Mouse (Mus musculus) embryonic facial prominence, embryonic 11.5 days (tissue): ENCODE data around the gene Olfr930. TPM values are rescaled to one million over a fixed set of nuclear protein-coding genes. Genes with fewer than 3 reads are reported as not detected.

Experiments used
- ATAC-seq: fragments of 200-750 bp; cut with Nextera tagmentation; replicated peaks from 2 replicates; pipeline ENCODE4 v1.8.0; 2017; ENCODE audit warnings: low read depth; ENCODE audit not compliant: insufficient number of reproducible peaks, low FRiP score, low TSS enrichment
- DNase-seq: peaks from one replicate; pipeline ENCODE4 v3.0.0-alpha.2; 2015; ENCODE audit warnings: low spot score
- H3K27ac ChIP-seq: fragments of 300-500 bp; sonication (generic); replicated peaks from 2 replicates; pipeline ENCODE4 v1.5.1; 2014; ENCODE audit warnings: mild to moderate bottlenecking, low read depth, low read length, control low read depth
- H3K27me3 ChIP-seq: fragments of 300-500 bp; sonication (generic); 2 replicates; pipeline ENCODE4 v1.6.1; 2014; ENCODE audit warnings: mild to moderate bottlenecking, low read length, moderate library complexity, mixed read lengths; ENCODE audit not compliant: control insufficient read depth, insufficient read depth
- H3K36me3 ChIP-seq: fragments of 300-500 bp; sonication (generic); replicated peaks from 2 replicates; pipeline ENCODE4 v1.6.1; 2014; ENCODE audit warnings: low read depth, mild to moderate bottlenecking, low read length, moderate library complexity, mixed read lengths; ENCODE audit not compliant: control insufficient read depth, insufficient read depth
- H3K4me1 ChIP-seq: fragments of 300-500 bp; sonication (generic); 2 replicates; pipeline ENCODE4 v1.6.1; 2014; ENCODE audit warnings: low read length, mixed read lengths; ENCODE audit not compliant: control insufficient read depth, insufficient read depth
- H3K4me2 ChIP-seq: fragments of 300-500 bp; sonication (generic); 2 replicates; pipeline ENCODE4 v1.6.1; 2014; ENCODE audit warnings: low read depth, mild to moderate bottlenecking, control low read depth, low read length, moderate library complexity
- H3K4me3 ChIP-seq: fragments of 300-500 bp; sonication (generic); 2 replicates; pipeline ENCODE4 v1.5.1; 2014; ENCODE audit warnings: low read depth, low read length, control low read depth
- H3K9ac ChIP-seq: fragments of 300-500 bp; sonication (generic); replicated peaks from 2 replicates; pipeline ENCODE4 v1.6.1; 2014; ENCODE audit warnings: mild to moderate bottlenecking, control low read depth, low read length
- H3K9me3 ChIP-seq: fragments of 300-500 bp; sonication (generic); replicated peaks from 2 replicates; pipeline ENCODE4 v1.6.1; 2016; ENCODE audit warnings: mild to moderate bottlenecking, low read length, inconsistent platforms, mixed read lengths; ENCODE audit not compliant: control insufficient read depth
- WGBS: fragments of 180-500 bp; shearing (Covaris S2); extraction: QIAGEN DNeasy Blood & Tissue Kit; methylation state at CpG from one replicate; pipeline ENCODE4 v1.1.7; 2014; 5-methylcytosine and 5-hydroxymethylcytosine counted together
- polyA plus RNA-seq: library from polyadenylated mRNA; unstranded; fragments of >200 nt; fragmentation: Nextera tagmentation; extraction: Ambion mirVana; gene quantifications from 2 replicates; pipeline ENCODE4 v1.2.1, GENCODE M21; 2014

Olfr930 gene
- not detected in 2 replicates for polyA plus RNA-seq

- H3K4me2 ChIP-seq, result no peak within 1 kb of the TSS
- no peaks in the 10 kb centered on the region for H3K27me3 ChIP-seq
- ATAC-seq, result no peak
- no peak within 1 kb of the TSS for H3K27ac ChIP-seq
- H3K4me3 ChIP-seq, result no peak within 1 kb of the TSS
- no peaks in the 10 kb centered on the region for H3K36me3 ChIP-seq
- H3K9me3 ChIP-seq, result no peaks in the 10 kb centered on the region
- H3K4me1 ChIP-seq, result no peaks in the 10 kb centered on the region
- no peak within 1 kb of the TSS for H3K9ac ChIP-seq
- no peak for DNase-seq
Measured at GRCm38 (mm10) chr9:38929509-38929908, at the start of gene Olfr930. Olfr930 (plus strand) TSS chr9:38929809.

DNA sequence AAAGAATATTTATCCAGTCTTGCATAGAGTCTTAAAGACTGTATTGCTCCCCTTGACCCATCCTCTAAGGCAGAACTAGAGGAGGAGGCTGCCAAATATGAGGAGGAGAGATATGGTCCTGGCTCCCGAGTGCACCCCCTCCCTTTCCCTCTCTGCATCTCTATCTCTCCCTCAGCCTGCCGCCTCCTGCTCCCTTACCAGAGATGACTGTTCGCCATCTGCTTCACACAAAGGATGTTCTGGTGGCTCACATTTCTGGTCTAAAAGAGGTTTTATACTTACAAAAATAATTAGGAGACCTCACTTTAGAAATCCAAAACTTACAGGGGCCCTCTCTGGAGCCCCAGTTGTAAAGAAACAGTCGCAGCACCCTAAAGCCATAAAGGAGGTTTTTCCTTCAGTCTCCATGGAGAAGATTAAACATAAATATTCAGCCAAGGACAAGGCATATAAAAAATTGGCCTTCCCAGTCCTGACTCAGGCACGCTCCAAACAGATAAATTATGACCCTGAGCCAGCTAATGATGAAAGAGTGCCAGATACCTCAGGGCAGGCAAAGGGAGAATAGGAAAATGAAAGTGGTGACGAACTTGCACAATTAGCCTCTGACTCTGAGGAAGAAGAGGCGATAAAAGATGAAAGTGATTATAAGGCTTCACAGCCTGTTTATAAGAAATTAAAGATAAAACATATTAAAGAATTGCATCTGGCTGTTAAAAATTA, 24.0 kb downstream of the Olfr930 start:
- H3K36me3 ChIP-seq, result no peaks in the 10 kb centered on the region
- H3K9me3 ChIP-seq, result no peaks in the 10 kb centered on the region
- ATAC-seq (no peak), DNase-seq (no peak)
- no peak overlapping the region for H3K9ac ChIP-seq
- H3K4me3 ChIP-seq, result no peak overlapping the region
- H3K27ac ChIP-seq, result no peak overlapping the region
- H3K4me2 ChIP-seq, result no peak overlapping the region
- no peaks in the 10 kb centered on the region for H3K4me1 ChIP-seq
- H3K27me3 ChIP-seq, result no peaks in the 10 kb centered on the region
- WGBS, result 81% methylated on average over 7 of the region's 7 CpGs

DNA sequence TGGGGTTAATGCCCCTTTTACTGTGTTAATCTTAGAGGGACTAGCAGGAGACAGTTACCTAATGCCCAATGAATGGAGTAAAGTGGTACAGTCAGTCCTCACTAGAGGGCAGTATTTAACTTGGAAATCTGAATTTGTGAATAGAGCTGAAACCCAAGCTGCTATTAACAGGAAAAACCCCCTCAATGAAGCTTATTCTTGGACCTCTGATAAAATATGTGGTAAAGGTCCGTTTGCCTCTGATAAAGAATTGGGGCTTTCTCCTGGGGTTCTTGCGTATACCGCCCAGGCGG, 24.5 kb downstream of the Olfr930 start:
- 82% methylated on average over 4 of the region's 4 CpGs for WGBS
- DNase-seq (peak; percentile 23), ATAC-seq (no peak)
- H3K36me3 ChIP-seq, result no peaks in the 10 kb centered on the region
- H3K4me2 ChIP-seq, result no peak overlapping the region
- H3K27me3 ChIP-seq, result no peaks in the 10 kb centered on the region
- H3K9me3 ChIP-seq, result no peaks in the 10 kb centered on the region
- H3K27ac ChIP-seq, result no peak overlapping the region
- H3K4me1 ChIP-seq, result no peaks in the 10 kb centered on the region
- no peak overlapping the region for H3K4me3 ChIP-seq
- H3K9ac ChIP-seq, result no peak overlapping the region

DNA sequence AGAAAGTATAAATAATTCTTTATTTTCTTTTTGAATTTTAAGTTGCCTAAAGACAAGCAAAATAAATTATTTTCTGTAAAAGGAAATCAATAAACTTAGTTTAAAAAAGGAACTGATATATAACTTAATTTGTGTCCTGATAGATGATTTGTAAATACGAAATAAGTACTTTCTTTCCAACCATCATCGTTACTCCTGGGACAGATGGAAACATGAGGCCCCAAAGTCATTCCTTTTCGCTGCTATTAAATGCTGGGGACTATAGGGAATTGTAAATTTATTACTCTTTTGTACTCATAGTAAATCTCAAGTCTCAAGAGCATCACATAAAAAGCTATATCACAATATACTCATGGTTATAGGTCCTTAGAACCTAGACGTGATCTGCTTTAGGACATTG, 42.4 kb downstream of the Olfr930 start, which contains the start of gene Olfr933:
TSS of gene Olfr933 (plus strand) at position 301 of the 400 bp plus-strand sequence.
- no peak within 1 kb of the TSS for H3K4me3 ChIP-seq
- WGBS, result 87% methylated on average over 4 of the region's 4 CpGs
- no peak for DNase-seq
- H3K9ac ChIP-seq, result no peak within 1 kb of the TSS
- H3K36me3 ChIP-seq, result no peaks in the 10 kb centered on the region
- H3K4me1 ChIP-seq, result no peaks in the 10 kb centered on the region
- no peaks in the 10 kb centered on the region for H3K27me3 ChIP-seq
- no peaks in the 10 kb centered on the region for H3K9me3 ChIP-seq
- no peak within 1 kb of the TSS for H3K27ac ChIP-seq
- no peak within 1 kb of the TSS for H3K4me2 ChIP-seq
- no peak for ATAC-seq

Other genes with a start within 250 kb of the Olfr930 start
- not detected in 2 replicates for gene Olfr919, start 226.1 kb upstream of the Olfr930 start, polyA plus RNA-seq
- 11.5 and 13.6 TPM in 2 replicates for gene Vwa5a, start 211.5 kb upstream of the Olfr930 start, polyA plus RNA-seq
- not detected in 2 replicates for gene Olfr920, start 177.5 kb upstream of the Olfr930 start, polyA plus RNA-seq
- not detected in 2 replicates for gene Olfr921, start 156.7 kb upstream of the Olfr930 start, polyA plus RNA-seq
- gene Olfr922, start 115.2 kb upstream of the Olfr930 start, polyA plus RNA-seq, result not detected in 2 replicates
- not detected in 2 replicates for gene Olfr923, start 103.3 kb upstream of the Olfr930 start, polyA plus RNA-seq
- not detected in 2 replicates for gene Olfr924, start 85.4 kb upstream of the Olfr930 start, polyA plus RNA-seq
- not detected in 2 replicates for gene Olfr26, start 74.7 kb upstream of the Olfr930 start, polyA plus RNA-seq
- gene Olfr926, start 52.7 kb upstream of the Olfr930 start, polyA plus RNA-seq, result not detected in 2 replicates
- gene Olfr933, start 42.5 kb downstream of the Olfr930 start, polyA plus RNA-seq, result not detected in 2 replicates
- gene Olfr934, start 58.5 kb downstream of the Olfr930 start, polyA plus RNA-seq, result not detected in 2 replicates
- gene Olfr935, start 69.9 kb downstream of the Olfr930 start, polyA plus RNA-seq, result not detected in 2 replicates
- gene Olfr146, start 93.6 kb downstream of the Olfr930 start, polyA plus RNA-seq, result not detected in 2 replicates
- not detected in 2 replicates for gene Olfr937, start 135.1 kb downstream of the Olfr930 start, polyA plus RNA-seq
- not detected in 2 replicates for gene Olfr938, start 149.1 kb downstream of the Olfr930 start, polyA plus RNA-seq
- not detected in 2 replicates for gene Olfr27, start 198.3 kb downstream of the Olfr930 start, polyA plus RNA-seq
- gene Olfr943, start 236.5 kb downstream of the Olfr930 start, polyA plus RNA-seq, result not detected in 2 replicates